Mouse (Mus musculus) kidney, adult 2 months (tissue): ENCODE measurements around the gene Flot1. TPM values are rescaled to one million over a fixed set of nuclear protein-coding genes. Genes with fewer than 3 reads are reported as not detected.
A peak's percentile ranks its signal among the peaks of the same experiment; 100 is the strongest.

Experiments
- DNase-seq: peaks from one replicate; pipeline ENCODE4 v3.0.0; 2021
- H3K27ac ChIP-seq: fragments of 200-500 bp; 2 replicates; pipeline ENCODE4 v1.5.1; 2012; ENCODE audit warnings: low read depth, low read length, control low read depth, inconsistent platforms; ENCODE audit not compliant: insufficient read depth
- H3K27me3 ChIP-seq: fragments of 200-500 bp; replicated peaks from 2 replicates; pipeline ENCODE4 v1.6.1; 2012; ENCODE audit warnings: mild to moderate bottlenecking, moderate library complexity, low read length, inconsistent platforms; ENCODE audit not compliant: control insufficient read depth, insufficient read depth
- H3K36me3 ChIP-seq: fragments of 200-500 bp; 2 replicates; pipeline ENCODE4 v1.6.1; 2012; ENCODE audit warnings: mild to moderate bottlenecking, moderate library complexity, low read length, inconsistent platforms; ENCODE audit not compliant: control insufficient read depth, insufficient read depth
- H3K4me1 ChIP-seq: fragments of 200-500 bp; 2 replicates; pipeline ENCODE4 v1.6.1; 2011; ENCODE audit warnings: low read length; ENCODE audit not compliant: control insufficient read depth, insufficient read depth
- H3K4me3 ChIP-seq: fragments of 200-500 bp; 2 replicates; pipeline ENCODE4 v1.5.1; 2011; ENCODE audit warnings: mild to moderate bottlenecking, low read depth, low read length, control low read depth; ENCODE audit not compliant: insufficient read depth
- CTCF ChIP-seq: fragments of 200-500 bp; conservative IDR thresholded peaks from 2 replicates; pipeline ENCODE4 v1.5.1; 2011; ENCODE audit warnings: low read depth, mild to moderate bottlenecking, control low read depth, low read length, moderate library complexity, mixed read lengths; ENCODE audit not compliant: insufficient read depth, insufficient read length
- POLR2A ChIP-seq: fragments of 200-500 bp; IDR thresholded peaks from one replicate; pipeline ENCODE4 v1.6.1; 2011; ENCODE audit warnings: low read depth, low read length, control low read depth
- WGBS: fragments of 180-500 bp; shearing (Covaris S2); methylation state at CpG from one replicate; pipeline ENCODE4 v1.1.7; 2018; 5-methylcytosine and 5-hydroxymethylcytosine counted together
- polyA plus RNA-seq: library from polyadenylated mRNA; depleted of rRNA; stranded (reverse); fragments of >200 nt; gene quantifications from 2 replicates; pipeline ENCODE4 v1.2.3, GENCODE M21; 2012; rRNA removed

Gene Flot1
- polyA plus RNA-seq: 45.3 and 45.7 TPM in 2 replicates

- DNase-seq: peak; percentile 93
- 1% methylated on average over 47 of the region's 47 CpGs for WGBS
- peak within 1 kb of the TSS; percentile 95 for H3K4me3 ChIP-seq
- H3K36me3 ChIP-seq: no peaks in the 10 kb centered on the region
- peak within 1 kb of the TSS; percentile 94 for H3K27ac ChIP-seq
- peak; percentile 16 for TF ChIP-seq POLR2A
- no peak for TF ChIP-seq CTCF
- H3K27me3 ChIP-seq: no peaks in the 10 kb centered on the region
- peaks cover 11% of the 10 kb centered on the region; the same call in 1 of the 2 replicates for H3K4me1 ChIP-seq
Measured at GRCm38 (mm10) chr17:35822964-35823937, at the start of gene Flot1. TSS of gene Flot1 (plus strand) at chr17:35823230.

- 18% methylated on average over 13 of the region's 13 CpGs for WGBS
- Histone ChIP-seq H3K27me3 (no peaks in the 10 kb centered on the region), H3K4me1 (peaks cover 6% of the 10 kb centered on the region; the same call in 1 of the 2 replicates), H3K4me3 (no peak overlapping the region), H3K36me3 (no peaks in the 10 kb centered on the region), H3K27ac (0 out of 2 replicates have a peak overlapping the region, but pooled peaks have one; percentile 15)
- DNase-seq: peak; percentile 82
- TF ChIP-seq CTCF: no peak
- no peak for TF ChIP-seq POLR2A
Measured at GRCm38 (mm10) chr17:35776811-35777609, 46.0 kb upstream of the Flot1 start.

GRCm38 (mm10) chr17:35778965-35779364 lies 44.1 kb upstream of the Flot1 start:
- no peaks in the 10 kb centered on the region for H3K36me3 ChIP-seq
- no peak for DNase-seq
- H3K27me3 ChIP-seq: no peaks in the 10 kb centered on the region
- H3K4me1 ChIP-seq: peaks cover 6% of the 10 kb centered on the region; the same call in 1 of the 2 replicates
- TF ChIP-seq CTCF (no peak), POLR2A (no peak)
- no peak overlapping the region for H3K4me3 ChIP-seq
- H3K27ac ChIP-seq: no peak overlapping the region
- 74% methylated on average over 6 of the region's 6 CpGs for WGBS

DNA sequence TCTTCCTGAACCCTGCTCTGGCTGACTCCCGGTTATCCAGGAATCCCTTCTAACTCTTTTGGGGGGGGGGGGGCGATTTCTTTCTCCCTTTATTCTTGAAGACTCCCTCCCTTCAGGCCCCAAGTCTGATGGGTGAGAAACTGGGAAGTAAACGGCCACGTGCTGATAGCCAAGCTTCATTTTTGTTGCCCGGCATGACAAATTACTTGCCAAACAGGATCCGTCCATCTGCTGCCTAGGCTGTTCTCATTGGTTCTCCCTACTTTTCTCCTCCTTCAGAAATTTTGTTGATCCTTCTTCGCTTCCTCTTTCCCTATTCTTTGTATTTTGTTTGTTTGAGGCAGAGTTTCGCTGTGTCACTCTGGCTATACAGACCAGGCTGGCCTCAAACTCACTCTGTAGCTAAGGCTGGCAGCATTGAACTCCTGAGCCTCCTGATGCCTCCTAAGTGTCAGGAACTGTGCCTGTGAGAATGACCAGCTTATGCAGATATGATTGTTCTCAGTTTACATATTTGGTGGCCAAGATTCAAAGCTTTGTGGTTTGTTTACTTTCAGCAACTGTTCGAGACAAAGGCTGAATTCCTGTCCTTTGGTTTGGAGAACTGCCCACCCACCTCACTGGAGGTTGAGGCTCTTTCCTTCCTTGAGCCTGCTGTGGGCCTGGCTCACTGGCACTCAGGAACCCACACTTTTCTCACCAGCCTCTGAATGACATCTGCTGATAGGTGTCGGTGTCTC lies 43.4 kb upstream of the Flot1 start:
- no peak for TF ChIP-seq POLR2A
- TF ChIP-seq CTCF: no peak
- WGBS: 74% methylated on average over 10 of the region's 10 CpGs
- H3K4me1 ChIP-seq: peaks cover 6% of the 10 kb centered on the region; the same call in 1 of the 2 replicates
- DNase-seq: no peak
- H3K4me3 ChIP-seq: no peak overlapping the region
- H3K36me3 ChIP-seq: no peaks in the 10 kb centered on the region
- H3K27ac ChIP-seq: no peak overlapping the region
- no peaks in the 10 kb centered on the region for H3K27me3 ChIP-seq

DNA sequence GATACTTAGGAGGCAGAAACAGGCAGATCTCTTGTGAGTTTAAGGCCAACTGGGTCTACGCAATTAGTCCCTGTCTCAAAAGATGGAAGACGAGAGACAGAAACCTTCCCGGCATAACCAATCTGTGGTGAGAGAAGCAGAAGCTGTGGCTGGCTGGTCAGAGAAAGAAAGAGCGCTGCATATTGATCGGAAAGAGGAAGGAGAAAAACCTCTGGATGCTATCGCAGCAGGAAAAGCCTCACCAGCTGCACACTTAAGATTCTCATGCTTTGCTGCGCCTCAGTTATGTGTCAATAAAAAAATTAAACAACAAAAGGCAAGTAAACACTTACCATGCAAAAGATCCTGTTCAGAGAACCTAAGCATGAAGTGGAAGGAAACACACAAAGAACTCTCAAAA lies 42.7 kb upstream of the Flot1 start:
- Histone ChIP-seq H3K4me3 (no peak overlapping the region), H3K27me3 (no peaks in the 10 kb centered on the region), H3K27ac (no peak overlapping the region), H3K4me1 (peaks cover 6% of the 10 kb centered on the region; the same call in 1 of the 2 replicates), H3K36me3 (no peaks in the 10 kb centered on the region)
- WGBS: 93% methylated on average over 7 of the region's 7 CpGs
- DNase-seq: no peak
- TF ChIP-seq CTCF: no peak
- TF ChIP-seq POLR2A: no peak

- 90% methylated on average over 2 of the region's 2 CpGs for WGBS
- H3K36me3 ChIP-seq: no peaks in the 10 kb centered on the region
- no peaks in the 10 kb centered on the region for H3K27me3 ChIP-seq
- no peak overlapping the region for H3K4me3 ChIP-seq
- H3K27ac ChIP-seq: no peak overlapping the region
- peaks cover under 1% of the 10 kb centered on the region; the same call in 1 of the 2 replicates for H3K4me1 ChIP-seq
- no peak for DNase-seq
- TF ChIP-seq CTCF (peak; percentile 23; the same call in 1 of the 2 replicates), POLR2A (no peak)
Measured at GRCm38 (mm10) chr17:35782398-35782797, 40.6 kb upstream of the Flot1 start.
